Mouse (Mus musculus) lung, postnatal 4 days (tissue): ENCODE results near the gene Rbfox2.
"Not testable (repeated sequence)": the region's sequence is repeated elsewhere in the genome, so short reads cannot be mapped to it uniquely, and the experiment has no call there.

Experiments used
- DNase-seq, 2 experiments: peaks; one replicate each; pipeline ENCODE4 v3.0.0; 2021

Rbfox2 gene

DNA sequence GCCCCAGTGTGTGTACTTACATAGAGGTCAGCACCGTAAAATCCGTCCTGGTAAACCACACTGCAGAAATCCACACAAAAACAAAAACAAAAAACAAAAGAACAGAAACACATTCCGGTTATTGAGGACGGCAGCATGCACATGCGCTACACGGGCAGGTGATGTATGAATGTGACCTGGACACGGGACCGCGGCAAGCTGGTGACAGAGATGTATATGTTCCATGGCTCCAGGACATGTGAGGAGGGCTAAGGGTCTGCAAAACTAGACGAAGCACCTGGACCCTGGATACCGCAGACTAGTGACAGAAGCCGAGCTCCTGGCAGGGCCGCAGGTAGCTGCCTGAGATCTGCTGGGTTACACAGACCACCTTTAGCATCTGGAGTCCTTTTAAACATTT is 212.4 kb downstream of the Rbfox2 start:
- DNase-seq: no peak

DNA sequence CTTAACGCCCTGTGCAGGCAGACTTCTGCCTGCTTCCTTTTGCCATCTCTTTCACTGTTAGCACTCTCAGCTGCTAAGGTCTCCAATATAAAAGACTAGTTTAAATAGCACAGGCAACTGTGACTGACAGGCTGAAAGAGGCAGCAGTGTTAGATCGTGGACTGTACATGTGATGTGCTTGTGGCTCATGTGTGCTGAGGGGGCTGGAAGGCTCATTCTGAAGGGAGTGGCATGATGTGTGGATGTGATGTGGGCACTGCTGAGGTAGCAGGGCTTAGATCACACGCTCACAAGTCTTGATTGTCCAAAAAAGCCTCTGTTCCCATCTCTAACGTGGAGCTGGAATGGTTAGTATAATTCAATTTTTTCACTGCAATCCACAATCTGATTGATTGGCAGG is 215.4 kb downstream of the Rbfox2 start:
- no peak for DNase-seq

DNA sequence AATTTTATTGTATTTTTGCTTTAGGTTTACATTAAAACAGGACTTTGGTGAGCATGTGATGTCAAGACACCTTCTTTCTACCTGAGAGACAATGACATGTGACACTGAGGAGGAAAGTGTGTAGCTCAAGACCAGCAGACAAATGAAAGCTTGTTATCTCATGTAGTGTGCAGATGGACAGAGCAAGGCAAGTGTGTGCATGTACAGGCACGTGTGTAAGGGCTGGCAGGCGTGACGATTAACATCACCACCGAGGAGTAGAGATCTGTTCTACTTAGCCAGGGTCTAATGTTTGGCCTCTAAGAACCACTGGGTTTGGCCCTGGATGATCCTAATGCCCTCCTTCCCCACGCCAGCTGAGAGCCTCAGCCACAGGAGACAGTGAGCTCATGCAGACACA is 216.3 kb downstream of the Rbfox2 start:
- DNase-seq: no peak

DNA sequence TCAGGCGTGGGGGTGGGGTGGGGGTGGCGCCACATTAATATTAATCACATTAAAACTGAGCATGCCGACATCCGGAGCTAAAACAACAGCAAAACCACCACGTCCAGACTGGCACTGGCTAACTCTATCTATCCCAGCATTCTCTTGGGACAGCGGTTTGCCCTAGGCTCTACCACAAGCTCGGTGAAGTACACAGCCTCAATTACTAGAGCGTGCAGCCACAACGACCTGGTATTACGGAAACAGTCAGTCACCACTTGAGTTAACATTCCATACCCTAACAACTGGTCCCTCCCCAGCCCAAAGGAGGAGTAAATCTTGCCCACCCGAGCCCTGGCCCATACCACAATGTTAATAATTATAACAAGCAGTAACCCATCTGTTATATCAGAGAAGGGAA is 217.6 kb downstream of the Rbfox2 start:
- no peak for DNase-seq

DNA sequence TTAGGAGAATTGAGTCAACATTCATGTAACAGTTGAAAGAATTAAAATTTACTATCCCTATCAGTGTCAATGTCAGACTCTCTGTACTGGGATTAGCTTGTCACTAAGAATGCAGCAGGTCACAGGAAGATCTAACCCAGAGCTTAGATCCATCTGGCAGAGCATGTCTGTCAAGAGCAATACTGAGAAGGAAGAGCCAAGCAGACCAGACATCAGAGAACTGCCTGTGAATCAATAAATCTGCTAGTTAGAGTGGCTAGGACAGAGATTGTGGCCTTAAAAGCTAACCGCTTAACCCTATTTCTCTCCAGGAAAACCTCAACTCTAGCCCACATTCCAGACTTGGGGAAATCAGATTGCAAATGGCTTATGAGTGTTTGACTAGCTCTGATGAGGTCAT is 220.3 kb downstream of the Rbfox2 start:
- no peak for DNase-seq

DNA sequence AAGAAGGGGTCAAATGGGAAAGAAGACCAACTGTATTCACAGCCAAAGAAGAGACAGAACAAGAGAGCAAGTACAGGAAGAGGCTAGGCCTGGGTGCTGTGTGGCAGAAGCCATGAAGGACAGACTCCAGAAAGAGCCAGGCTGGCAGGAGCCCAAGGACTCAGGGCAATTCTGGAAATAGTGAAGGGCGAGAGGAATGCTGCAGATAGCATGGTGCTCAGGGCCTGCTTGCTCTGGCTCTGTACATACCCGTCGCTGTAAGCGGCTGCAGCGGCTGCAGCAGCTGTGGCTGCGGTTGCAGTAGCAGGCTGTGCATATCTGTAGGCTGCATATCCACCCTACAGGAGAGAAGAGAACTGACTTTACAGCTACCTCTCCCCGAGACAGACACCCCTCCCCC is 221.0 kb downstream of the Rbfox2 start:
- no peak for DNase-seq

DNA sequence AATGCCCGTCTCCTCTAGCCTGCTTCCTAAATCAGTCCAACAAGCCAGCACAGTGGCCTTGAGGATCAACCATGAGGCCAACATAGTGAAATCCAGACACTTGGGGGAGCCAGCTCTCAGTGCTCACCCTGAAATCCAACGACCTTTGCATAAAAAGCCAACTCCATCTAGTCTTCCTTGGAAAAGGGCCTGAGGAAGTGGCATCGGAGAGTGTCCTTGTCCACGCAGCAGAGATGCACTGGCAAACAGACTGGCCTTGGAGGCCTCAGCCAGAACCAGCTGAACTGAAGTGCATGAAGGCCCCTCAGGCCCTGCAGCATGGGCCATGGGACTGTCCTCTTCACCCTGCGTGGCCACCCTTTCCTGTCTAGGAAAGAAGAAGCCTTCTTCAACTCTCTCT is 225.3 kb downstream of the Rbfox2 start:
- no peak for DNase-seq

DNA sequence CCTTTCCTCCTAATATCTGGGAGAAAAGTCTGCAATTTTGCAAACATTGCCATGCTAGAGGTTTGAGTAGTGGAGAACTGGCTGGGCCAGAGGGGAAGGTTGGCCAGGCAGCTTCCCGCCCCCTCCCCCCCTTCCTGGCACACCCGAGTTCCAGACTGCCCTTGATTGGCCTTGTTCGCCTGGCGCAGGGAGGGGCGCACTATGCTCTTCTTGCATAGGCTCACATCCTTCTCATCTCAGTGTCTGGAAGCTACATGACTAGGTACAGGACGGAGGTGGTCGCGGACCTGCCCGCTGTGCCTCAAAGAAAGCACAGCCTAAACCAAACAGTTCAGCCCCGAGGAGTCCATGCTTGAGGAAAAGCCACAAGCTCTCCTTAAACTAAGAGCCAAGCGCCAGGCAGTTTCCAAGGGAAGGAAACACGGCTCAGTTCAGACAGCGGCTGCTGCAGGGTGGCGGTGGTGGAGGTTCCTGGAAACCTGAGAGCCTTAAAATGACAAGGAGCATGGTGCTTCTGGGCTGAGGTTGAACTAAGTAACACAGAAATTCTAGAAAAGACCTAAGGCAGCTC is 226.0 kb downstream of the Rbfox2 start:
- DNase-seq: no peak

DNA sequence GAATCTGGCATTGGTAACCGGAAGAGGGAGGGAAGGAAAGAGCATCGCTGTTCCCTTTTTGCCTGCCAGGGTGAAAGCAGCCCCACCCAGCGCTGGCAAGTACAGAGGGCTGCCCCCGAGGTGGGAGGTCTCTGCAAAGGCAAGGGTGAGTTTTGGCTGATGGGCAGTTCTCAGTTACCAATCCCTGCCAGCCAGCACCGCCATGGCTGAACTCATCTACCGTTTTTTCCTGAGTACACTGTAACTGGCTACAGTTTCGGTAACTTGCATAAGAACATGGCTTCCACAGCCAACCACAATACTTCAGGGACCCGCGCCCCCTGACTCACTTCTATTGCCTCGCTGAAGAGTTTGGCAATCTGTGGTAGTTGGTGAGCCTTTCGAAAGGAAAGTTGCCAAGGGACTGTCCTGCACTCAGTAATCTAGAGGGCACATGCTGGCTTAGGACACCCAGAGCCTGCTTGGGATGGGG is 226.9 kb downstream of the Rbfox2 start:
- peak; percentile 24 to 44 for DNase-seq

DNA sequence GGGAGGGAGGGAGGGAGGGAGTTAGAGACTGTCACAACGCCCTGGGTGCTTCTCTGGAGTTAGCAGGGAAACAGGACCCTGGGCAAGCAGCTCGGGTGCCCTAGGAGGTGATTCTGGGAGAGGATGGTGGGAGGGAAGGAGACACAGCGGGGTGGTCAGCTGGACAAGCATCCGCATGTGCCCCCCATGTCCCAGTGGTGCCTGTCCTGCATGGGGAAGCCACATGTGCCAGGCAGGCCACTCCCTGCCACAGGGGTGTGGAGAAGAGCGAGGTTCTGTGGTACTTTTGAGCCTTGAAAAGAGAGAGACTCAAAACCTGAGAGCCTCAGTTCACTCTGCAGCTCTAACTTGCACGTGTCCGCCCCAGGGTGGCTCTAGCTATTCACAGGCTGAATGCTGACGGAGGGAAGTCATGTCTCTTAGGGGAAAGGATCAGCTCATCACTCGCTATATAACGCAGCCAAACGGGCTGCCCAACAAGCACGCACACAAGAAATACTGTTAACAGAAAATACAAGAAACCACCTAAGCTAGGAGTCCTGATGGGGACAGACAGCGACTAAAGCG is 227.5 kb downstream of the Rbfox2 start:
- no peak for DNase-seq

DNA sequence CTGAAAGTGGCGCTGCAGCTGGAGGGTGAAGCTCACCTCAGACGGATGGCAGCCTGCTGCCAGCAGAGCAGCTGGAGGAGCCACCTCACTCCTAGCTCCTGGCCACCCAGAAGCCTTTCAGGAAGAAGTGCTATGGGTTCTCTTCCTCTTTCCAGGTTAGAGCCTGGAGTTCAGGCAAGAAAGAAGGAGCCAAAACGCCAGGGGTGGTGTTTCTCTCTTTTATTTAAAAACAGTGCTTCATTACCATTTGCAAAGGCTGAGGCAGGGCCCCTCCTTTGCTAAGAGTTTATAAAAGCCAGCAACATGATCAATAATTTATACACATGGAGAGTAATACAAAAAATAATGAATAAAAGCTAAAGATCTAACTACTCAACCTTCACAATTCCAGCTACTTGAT is 228.0 kb downstream of the Rbfox2 start:
- no peak for DNase-seq

DNA sequence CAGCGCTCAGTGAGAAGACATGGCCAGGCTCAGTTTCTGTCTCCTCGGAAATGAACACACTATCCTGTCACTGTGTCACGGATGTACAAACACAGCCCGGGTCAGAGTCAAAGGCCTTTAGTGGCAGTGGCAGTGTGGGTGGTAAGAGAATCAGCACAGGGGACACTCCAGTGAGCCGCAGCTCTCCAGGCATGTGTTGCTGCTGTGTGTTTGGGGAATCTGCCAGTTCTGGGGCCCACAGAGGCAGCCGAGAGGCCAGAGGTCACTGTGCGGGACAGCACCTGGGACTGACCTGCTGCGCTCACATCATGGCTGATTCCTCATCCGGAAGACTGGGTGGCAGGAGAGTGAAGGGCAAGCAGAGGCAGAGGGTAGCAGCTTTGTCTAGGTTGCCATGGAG is 228.9 kb downstream of the Rbfox2 start:
- no peak for DNase-seq

DNA sequence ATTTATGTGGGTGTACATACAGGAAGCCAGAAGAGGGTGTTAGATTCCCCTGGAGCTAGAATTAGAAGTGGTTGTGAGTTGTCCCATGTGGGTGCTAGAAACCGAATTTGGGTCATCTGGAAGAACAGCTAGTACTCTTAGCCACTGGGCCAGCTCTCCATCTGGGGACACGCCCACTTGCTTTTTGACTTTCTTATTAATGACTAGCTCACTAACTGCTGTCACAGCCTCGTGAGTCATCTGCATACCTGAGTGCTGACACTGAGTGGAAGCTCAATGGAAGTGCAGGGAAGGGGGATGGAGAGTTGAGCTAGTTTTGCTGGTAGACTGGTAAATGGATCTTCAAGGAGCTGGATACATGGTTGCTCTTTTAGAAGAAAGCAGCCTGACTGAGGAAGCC is 230.3 kb downstream of the Rbfox2 start:
- no peak for DNase-seq

DNA sequence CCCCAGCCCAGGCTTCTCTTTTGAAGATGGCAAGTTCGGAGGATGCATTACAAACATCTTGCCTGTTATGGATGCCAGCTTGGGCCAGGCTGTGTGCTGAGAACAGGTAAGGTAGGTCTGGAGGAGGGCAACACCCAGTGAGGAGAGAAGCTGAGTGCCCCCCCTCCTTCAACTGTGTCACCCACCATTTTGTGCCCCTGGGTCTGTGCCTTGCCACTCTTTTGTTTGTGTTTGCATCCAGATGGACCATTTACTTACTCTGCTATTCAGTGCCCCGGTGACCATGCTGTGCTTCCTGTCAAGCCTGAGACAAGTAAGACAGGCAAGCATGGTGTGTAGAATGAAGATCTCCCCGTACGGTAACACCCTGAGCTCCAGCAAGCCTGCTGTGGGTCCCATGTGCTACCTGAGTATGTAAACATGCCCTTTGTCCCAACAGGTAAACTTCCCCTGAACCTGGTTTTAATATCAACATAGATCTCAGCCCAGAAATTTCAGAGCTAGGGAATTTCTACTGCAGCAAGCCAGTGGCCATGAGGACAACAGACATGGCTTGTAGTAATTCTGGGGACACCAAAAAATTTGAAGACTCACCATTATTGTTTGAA is 234.1 kb downstream of the Rbfox2 start:
- no peak for DNase-seq

DNA sequence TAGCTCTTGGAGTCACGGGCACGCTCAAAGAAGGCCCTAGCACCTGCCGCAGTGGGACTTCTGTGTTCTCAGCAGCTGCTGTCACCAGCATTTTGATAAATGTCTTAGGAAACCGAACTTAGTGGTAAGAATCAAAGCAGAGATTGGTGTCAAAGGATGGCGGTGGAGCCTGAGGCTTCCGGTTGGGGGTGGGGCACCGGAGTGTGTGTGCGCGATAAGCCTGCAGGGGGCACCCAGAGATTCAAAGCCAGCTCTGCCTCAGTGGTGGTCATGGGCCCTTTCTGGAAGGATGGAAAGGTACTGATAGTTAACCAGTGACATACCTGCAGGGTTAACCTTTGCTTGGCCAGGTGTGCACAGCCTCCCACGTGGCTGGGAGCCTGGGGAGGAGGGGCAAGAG is 235.3 kb downstream of the Rbfox2 start:
- peak in 1 of 2 experiments; percentile 46 for DNase-seq

DNA sequence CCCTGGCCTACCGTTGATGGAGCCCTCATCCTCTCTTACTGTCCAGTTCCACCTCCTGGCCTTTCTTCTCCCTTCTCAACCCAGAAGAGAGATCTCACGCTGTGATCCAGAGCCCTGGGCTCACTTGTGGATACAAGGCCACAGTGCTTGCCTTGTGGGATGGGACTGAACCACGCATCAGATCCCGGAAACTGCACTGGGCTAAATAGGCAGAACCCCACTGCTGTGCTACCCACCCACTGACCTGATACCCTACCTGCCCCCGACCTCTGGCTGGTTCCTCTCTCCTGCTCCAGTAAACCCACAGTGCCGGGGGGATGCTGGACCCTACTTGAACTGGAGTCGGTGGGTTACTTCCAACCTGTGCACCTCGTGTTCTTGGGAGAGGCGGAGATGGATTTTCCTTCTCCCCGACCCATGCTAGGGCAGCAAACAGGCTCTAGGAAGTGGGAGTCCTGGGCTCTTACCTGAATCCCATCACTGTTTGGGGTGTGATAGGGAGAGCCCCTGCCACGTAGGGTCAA is 236.0 kb downstream of the Rbfox2 start:
- no peak for DNase-seq

DNA sequence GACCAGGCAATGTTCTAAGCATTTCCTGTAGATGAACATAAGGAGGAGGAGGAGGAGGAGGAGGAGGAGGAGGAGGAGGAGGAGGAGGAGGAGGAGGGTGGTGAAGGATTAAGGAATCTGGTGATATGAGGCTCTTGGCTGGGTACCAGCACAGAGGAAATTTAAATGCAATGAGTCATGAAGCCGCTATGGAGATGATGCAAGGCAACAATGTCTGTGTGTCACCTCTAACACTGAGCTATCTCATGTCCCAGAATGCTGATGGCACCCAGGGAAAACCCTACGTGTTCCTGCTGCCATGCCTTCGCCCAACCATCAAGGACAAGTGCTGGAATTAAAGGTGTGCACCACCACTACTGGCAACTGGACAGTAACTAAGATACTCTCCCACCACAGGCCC is 237.8 kb downstream of the Rbfox2 start:
- DNase-seq: no peak

DNA sequence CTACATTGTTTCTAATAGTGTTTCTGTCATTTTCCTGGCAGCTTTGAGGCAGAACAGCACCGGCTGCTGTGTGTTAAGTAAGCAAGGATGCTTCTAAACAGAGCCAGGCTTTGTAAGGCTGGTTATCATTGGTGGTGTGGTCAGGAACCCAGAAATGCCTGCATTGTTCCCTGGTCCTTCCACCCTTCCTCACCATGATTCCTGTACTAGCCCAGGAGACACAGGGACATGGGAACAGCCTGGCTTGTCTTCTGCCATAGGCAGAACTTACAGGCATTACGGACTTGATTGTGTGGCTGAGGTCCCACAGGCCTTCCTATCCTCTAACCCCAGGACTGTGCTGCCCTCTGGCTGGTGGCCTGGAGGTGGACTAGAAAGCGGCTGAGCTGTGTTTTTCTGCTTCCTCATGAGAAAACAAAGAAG is 238.4 kb downstream of the Rbfox2 start:
- DNase-seq: peak; percentile 24 to 45

DNA sequence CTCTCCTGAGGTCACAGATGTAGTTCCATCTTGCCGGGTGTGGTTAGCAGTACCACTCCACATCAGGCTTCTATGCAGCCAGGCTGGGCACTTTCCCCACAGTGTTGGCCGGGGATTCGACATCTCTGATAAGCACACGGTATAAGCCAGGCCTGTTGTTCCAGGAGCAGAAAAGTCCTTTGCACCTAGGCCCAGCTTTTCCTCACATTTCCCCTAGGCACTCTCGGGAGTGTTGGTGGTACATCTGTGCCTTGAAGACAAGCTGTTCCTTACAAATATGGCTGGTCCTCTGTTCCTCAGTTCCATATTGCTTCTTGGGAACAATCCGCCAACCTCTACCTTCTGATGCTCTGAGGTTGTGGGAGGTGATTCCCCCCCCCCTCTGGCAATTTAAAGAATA is 240.6 kb downstream of the Rbfox2 start:
- no peak for DNase-seq

DNA sequence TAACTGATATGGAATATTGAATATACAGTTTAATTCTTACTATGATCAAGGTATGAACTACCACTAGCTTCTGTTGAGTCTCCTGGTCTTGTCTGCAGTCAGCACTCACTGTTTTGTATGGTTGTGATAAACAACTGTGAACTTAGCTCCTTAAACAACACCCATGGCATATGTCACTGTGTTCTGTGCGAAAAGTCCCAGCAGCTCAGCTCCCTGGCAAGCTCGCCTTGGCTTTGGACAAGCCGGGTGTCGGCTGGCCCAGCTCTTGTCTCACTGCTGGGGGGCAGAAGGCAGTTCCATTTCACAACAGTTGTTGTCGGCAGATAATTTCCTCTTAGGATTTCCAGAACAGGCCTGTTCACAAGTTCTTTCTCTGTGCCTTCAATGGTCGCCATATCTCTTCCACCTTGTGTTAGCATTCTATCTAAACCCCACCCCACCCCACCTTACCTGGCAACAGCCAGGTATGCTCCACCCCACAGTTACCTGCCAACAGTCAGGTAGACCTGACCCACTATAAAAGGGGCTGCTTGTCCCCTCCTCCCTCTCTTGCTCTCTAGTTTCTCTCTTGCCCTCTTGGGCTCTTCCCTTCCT is 241.4 kb downstream of the Rbfox2 start:
- peak in 1 of 2 experiments; percentile 65 for DNase-seq

DNA sequence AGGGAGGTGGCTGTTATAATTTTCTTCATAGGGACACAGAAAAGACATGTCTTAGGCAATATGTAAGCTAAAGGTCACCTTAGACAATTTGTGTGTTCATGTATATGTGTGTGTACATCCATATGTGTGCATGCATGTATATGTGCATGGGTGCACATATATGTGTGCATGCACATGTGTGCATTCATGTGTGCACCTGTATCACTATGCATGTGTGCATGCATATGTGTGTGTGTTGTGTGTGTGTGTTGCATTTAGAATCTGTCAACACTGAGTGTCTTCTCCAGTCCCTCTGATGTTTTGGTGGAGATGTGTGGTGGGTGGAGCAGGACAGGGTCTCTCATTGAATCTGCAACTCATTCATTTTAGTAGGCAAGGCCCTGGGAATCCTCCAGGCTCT is 244.1 kb downstream of the Rbfox2 start:
- no peak for DNase-seq

DNA sequence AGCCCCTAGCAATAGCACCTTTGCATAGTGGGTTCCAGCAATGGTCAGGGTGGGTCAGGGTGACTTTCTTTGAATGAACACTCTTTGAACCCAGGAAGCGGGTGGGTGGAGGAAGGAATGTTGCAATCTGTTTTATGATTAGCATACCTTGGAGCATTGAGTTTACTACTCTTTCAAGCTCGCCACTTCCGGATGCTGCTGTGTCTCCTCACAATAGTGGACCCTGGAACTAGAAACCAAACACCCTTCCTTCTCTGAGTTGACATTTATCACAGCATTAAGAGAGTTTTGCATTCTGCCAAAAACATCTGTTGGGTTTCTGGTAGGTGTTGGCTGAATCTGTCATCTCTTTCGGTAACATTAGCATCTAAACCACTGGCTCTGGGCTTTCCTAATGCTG is 247.4 kb downstream of the Rbfox2 start:
- not testable (repeated sequence) for DNase-seq

DNA sequence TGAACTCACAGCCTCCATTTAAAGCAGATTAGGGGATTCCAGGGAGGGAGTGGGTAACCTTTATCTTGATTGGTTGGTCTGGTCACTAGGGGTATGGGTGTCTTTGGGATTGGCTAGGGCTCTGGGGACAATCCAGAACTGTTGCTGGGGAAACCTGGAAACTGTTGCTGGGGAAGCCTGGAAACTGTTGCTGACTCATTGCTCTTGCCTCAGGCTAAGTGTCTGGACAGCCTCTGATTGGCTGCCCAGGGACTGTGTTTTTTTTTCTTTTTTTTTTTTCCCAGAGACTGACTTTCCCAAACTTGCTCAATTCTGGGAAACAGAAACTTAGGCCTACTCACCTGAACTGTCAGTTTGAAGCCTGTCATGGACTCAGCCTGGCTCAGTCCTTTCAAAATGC is 248.2 kb downstream of the Rbfox2 start:
- DNase-seq: no peak

DNA sequence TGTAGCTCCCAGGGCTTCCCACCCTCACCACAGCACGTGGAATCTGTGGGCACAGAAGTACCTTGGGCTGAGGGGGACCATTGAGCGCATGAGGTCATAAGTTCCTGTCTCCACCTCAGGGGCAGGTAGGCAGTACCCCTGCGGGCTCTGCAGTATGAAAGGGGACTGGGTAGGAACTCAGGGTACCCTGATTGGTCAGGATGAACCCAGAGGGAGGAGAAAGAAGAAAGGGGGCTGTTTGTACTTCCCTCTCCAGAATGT is 250.1 kb downstream of the Rbfox2 start:
- DNase-seq: no peak
